Mouse (Mus musculus): ENCODE data around the gene Ostm1. TPM values are rescaled to one million over a fixed set of nuclear protein-coding genes. Genes with fewer than 3 reads are reported as not detected.

Gene Ostm1
- polyA plus RNA-seq, 1 experiment from 2014 or later = 13.5 TPM

DNA sequence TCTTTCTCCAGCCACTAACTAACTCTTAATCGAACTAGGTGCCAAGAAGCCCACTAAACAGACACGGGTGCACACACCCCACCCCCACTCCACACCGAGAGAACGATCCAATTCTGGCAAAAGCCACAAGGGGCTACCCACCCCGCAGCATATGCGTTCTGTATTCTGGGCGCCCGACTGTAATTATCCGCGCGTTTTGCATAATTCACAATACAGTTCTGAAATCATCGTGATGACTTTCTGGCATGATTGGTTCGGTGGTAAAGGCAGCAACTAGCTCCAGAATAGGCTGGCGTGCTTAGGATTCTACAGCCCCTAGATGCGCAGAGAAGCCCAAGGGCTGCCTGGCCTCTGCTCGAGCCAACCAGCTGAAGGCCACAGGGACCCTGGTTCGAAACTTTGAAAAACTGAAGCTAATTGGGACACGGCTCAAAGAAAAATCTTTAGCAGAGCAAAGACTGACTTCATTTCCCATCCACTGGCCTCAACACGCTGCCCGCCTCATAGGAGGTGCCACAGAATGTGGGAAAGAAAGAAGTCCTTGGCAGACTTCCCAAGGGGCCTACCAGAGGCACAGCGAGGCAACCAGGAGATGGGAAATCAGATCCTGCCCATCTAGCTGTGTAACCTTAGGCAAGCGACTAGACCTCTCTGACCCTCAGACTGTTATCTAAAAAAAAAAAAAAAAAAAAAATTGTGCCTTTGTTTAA, 2.1 kb downstream of the Ostm1 start:
- DNase-seq (ENCODE audit: low spot score) (no peak), ATAC-seq (ENCODE audit: low FRiP score, low TSS enrichment) (no peak)
- no peak overlapping the region for H3K4me2 ChIP-seq (replicated peaks; ENCODE audit: low read depth)
- TF ChIP-seq CTCF (IDR thresholded peaks at IDR 0.05; ENCODE audit: low read depth) (no peak), EP300 (optimal IDR thresholded peaks at IDR 0.05) (no peak)
- 6% methylated on average over 22 of the region's 22 CpGs for WGBS
- no peaks in the 10 kb centered on the region for H3K9me3 ChIP-seq (ENCODE audit: control insufficient read depth, low read length)
- H3K27me3 ChIP-seq (ENCODE audit: control insufficient read depth, insufficient read depth, low read length) = peaks cover 41% of the 10 kb centered on the region
- H3K27ac ChIP-seq (replicated peaks) = no peak overlapping the region
- no peak overlapping the region for H3K4me3 ChIP-seq (ENCODE audit: low read depth, low read length)
- no peaks in the 10 kb centered on the region for H3K4me1 ChIP-seq (replicated peaks; ENCODE audit: control insufficient read depth, insufficient read depth)
- no peak overlapping the region for H3K9ac ChIP-seq (ENCODE audit: low read length)
- no peaks in the 10 kb centered on the region for H3K36me3 ChIP-seq (ENCODE audit: control insufficient read depth, insufficient read depth, low read length)

DNA sequence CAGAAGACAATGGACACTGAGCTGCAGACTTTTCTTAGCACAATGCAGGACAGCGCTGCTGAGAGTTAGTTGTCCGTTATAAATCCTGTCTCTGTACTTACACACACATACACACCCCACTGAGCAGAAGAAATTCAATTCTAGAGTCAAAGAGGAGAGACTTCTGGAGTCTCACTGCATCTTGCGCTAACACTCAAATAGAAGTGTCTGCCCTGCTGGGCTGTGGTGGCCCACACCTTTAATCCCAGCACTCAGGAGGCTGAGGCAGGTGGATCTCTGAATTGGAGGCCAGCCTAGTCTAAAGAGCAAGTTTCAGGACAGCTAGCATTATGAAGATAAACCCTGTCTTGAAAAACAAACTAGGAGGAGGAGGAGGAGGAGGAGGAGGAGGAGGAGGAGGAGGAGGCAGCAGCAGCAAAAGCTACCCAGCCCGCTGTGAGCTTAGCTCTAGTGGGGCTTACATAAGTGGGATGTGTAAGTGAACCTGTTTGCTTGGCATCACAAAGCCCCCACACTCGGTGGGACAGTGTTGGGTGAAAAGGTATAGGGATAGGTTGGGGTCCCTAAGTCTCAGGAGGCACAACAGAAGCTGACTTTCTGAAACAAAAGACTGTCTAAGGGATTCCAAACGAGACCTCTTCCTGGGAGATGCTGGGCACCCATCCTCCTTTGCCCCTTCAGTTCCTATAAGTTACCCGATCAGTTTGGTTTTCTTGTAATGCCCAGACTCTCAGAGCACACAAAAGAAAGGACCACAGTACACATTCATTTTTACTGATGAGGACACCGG, 4.5 kb downstream of the Ostm1 start:
- ATAC-seq (ENCODE audit: low FRiP score, low TSS enrichment) (no peak), DNase-seq (ENCODE audit: low spot score) (no peak)
- WGBS = 4% methylated on average over 8 of the region's 8 CpGs
- TF ChIP-seq EP300 (optimal IDR thresholded peaks at IDR 0.05) = no peak
- TF ChIP-seq CTCF (IDR thresholded peaks at IDR 0.05; ENCODE audit: low read depth) = no peak
- no peak overlapping the region for H3K4me3 ChIP-seq (ENCODE audit: low read depth, low read length)
- no peaks in the 10 kb centered on the region for H3K36me3 ChIP-seq (ENCODE audit: control insufficient read depth, insufficient read depth, low read length)
- H3K27ac ChIP-seq (replicated peaks) = no peak overlapping the region
- no peaks in the 10 kb centered on the region for H3K9me3 ChIP-seq (ENCODE audit: control insufficient read depth, low read length)
- H3K4me2 ChIP-seq (replicated peaks; ENCODE audit: low read depth) = no peak overlapping the region
- no peak overlapping the region for H3K9ac ChIP-seq (ENCODE audit: low read length)
- peaks cover 37% of the 10 kb centered on the region for H3K27me3 ChIP-seq (ENCODE audit: control insufficient read depth, insufficient read depth, low read length)
- H3K4me1 ChIP-seq (replicated peaks; ENCODE audit: control insufficient read depth, insufficient read depth) = 0 out of 2 replicates have a peak, but pooled peaks cover 2% of the 10 kb centered on the region

DNA sequence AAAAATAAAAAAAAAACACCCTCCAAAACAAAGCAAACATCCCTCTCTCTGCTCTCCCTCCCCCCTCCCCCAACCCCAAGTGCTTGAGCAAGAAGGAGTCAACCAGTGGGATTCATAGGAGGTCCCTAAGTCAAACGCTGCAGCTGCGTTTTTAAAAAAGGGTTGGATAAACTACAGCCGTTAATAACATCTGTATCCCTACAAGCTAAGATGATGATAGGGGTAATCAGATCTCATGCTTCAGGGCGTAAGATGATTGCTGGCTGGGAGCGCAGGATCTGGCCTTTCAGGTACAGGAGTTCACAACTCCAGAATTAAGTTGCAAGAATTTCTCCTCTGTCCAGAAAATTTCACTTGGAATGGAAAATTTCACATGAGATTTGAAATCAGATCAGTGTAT, 5.9 kb downstream of the Ostm1 start:
- Histone ChIP-seq H3K27me3 (ENCODE audit: control insufficient read depth, insufficient read depth, low read length) (peaks cover 27% of the 10 kb centered on the region), H3K4me3 (ENCODE audit: low read depth, low read length) (no peak overlapping the region), H3K9ac (ENCODE audit: low read length) (no peak overlapping the region), H3K4me1 (replicated peaks; ENCODE audit: control insufficient read depth, insufficient read depth) (0 out of 2 replicates have a peak, but pooled peaks cover 2% of the 10 kb centered on the region), H3K9me3 (ENCODE audit: control insufficient read depth, low read length) (no peaks in the 10 kb centered on the region), H3K27ac (replicated peaks) (no peak overlapping the region), H3K36me3 (ENCODE audit: control insufficient read depth, insufficient read depth, low read length) (no peaks in the 10 kb centered on the region), H3K4me2 (replicated peaks; ENCODE audit: low read depth) (no peak overlapping the region)
- no peak for ATAC-seq (ENCODE audit: low FRiP score, low TSS enrichment)
- DNase-seq (ENCODE audit: low spot score) = no peak
- 5% methylated on average over 5 of the region's 5 CpGs for WGBS
- no peak for TF ChIP-seq CTCF (IDR thresholded peaks at IDR 0.05; ENCODE audit: low read depth)
- no peak for TF ChIP-seq EP300 (optimal IDR thresholded peaks at IDR 0.05)

DNA sequence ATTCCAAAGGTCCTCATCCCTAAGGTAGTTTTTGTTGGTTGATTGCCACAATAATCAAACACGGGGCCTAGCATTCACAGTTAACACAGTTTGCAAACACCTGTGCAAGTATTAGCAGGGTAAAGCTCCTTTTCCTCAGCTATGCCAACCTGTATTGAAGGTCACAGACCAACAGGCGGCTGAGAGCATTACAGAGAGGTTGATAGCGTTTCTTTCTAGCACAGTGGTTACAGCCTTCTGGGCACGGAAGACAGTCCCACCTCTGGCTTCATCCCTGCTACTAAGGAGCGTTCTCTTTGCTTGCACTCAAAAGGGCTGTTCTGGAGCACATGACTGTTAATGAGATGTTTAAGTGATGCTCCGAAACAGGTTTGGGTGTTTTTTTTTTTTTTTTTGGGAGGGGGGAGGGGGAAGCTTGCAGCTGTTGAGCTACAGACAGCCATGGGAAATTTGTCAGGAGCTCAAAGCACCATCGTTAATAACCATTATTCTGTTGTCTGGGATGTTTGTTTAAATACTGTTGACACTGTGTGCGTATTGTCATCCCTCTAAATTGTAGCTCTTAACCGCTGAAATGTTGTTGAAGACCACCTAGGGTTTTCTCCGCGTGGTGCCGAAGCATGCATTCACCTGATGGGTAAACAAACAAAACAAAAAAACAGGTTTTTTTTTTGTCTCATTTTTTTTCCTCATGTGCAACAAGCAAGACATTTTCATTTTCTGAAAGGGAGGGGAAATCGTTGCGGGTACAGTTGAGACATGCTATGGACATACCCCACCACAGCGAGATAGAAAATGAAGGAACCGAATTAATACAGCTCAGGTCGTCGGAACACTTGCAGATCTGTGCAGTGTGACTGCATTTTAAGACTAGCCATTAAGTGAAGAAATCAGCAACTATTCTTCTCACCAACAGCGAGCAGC, 6.9 kb downstream of the Ostm1 start:
- TF ChIP-seq EP300 (optimal IDR thresholded peaks at IDR 0.05) (no peak), CTCF (IDR thresholded peaks at IDR 0.05; ENCODE audit: low read depth) (no peak)
- no peak overlapping the region for H3K4me2 ChIP-seq (replicated peaks; ENCODE audit: low read depth)
- H3K4me1 ChIP-seq (replicated peaks; ENCODE audit: control insufficient read depth, insufficient read depth) = 0 out of 2 replicates have a peak, but pooled peaks cover 2% of the 10 kb centered on the region
- H3K9ac ChIP-seq (ENCODE audit: low read length) = no peak overlapping the region
- no peaks in the 10 kb centered on the region for H3K9me3 ChIP-seq (ENCODE audit: control insufficient read depth, low read length)
- H3K36me3 ChIP-seq (ENCODE audit: control insufficient read depth, insufficient read depth, low read length) = no peaks in the 10 kb centered on the region
- H3K27ac ChIP-seq (replicated peaks) = no peak overlapping the region
- H3K27me3 ChIP-seq (ENCODE audit: control insufficient read depth, insufficient read depth, low read length) = peaks cover 21% of the 10 kb centered on the region
- no peak for DNase-seq (ENCODE audit: low spot score)
- ATAC-seq (ENCODE audit: low FRiP score, low TSS enrichment) = no peak
- 4% methylated on average over 19 of the region's 19 CpGs for WGBS
- no peak overlapping the region for H3K4me3 ChIP-seq (ENCODE audit: low read depth, low read length)

DNA sequence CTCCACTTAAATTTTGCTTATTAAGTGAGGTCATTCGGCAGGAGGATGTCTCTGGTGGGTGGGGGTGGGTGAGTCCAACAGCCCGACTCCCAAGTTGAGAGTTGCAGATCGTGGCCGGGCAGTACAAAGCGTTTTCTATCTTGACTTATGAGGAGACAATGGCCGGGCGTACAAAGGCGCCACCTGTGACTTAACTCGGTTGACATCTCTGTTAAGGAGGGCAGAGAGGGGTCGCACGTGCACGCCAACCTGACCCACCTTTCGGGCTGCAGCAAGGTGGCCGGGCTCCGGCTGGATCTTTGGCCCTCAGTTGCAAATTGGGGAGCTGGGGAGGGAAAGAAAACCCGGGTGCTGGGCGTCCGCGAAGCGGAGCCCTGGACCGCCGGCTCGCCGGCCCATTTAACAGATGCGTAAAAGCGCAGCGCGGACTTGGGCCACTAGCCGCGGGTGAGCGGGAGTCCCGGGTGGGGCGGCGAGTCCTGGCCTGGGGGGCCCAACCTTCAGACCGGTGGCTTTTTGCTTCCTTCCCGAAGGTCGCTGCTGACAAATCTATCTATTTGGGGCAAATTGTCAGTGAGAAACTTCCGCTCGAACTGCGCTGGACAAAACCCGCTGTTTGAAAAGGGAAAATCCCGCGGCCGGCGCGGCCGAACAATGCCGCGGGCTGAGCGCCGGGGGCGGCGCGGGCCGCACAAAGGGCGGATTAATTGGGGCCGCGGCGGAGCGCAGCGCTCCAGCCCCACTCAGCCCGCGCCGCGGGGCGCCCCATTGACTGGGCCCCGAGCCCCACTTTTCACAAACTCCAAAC, 7.8 kb downstream of the Ostm1 start:
- Histone ChIP-seq H3K9ac (ENCODE audit: low read length) (no peak overlapping the region), H3K4me3 (ENCODE audit: low read depth, low read length) (peak overlapping the region; percentile 31), H3K4me2 (replicated peaks; ENCODE audit: low read depth) (peak overlapping the region; percentile 31), H3K27me3 (ENCODE audit: control insufficient read depth, insufficient read depth, low read length) (peaks cover 18% of the 10 kb centered on the region), H3K9me3 (ENCODE audit: control insufficient read depth, low read length) (no peaks in the 10 kb centered on the region), H3K4me1 (replicated peaks; ENCODE audit: control insufficient read depth, insufficient read depth) (0 out of 2 replicates have a peak, but pooled peaks cover 2% of the 10 kb centered on the region), H3K36me3 (ENCODE audit: control insufficient read depth, insufficient read depth, low read length) (no peaks in the 10 kb centered on the region), H3K27ac (replicated peaks) (no peak overlapping the region)
- DNase-seq (ENCODE audit: low spot score) (no peak), ATAC-seq (ENCODE audit: low FRiP score, low TSS enrichment) (no peak)
- TF ChIP-seq EP300 (optimal IDR thresholded peaks at IDR 0.05) = no peak
- TF ChIP-seq CTCF (IDR thresholded peaks at IDR 0.05; ENCODE audit: low read depth) = no peak
- under 1% methylated on average over 67 of the region's 67 CpGs for WGBS
